Mouse (Mus musculus) hindbrain, embryonic 12.5 days (tissue): ENCODE measurements around the gene 1700067K01Rik. TPM values are rescaled to one million over a fixed set of nuclear protein-coding genes. Genes with fewer than 3 reads are reported as not detected.
A peak's percentile ranks its signal among the peaks of the same experiment; 100 is the strongest.

Experiments
- ATAC-seq: fragments of 200-750 bp; cut with Nextera tagmentation; 2 replicates; pipeline ENCODE4 v1.8.0; 2017; ENCODE audit warnings: moderate TSS enrichment; ENCODE audit not compliant: low FRiP score
- H3K27ac ChIP-seq: fragments of 300-500 bp; sonication (generic); 2 replicates; pipeline ENCODE4 v1.5.1; 2016; ENCODE audit warnings: mild to moderate bottlenecking
- H3K27me3 ChIP-seq: fragments of 300-500 bp; sonication (generic); 2 replicates; pipeline ENCODE4 v1.6.1; 2016; ENCODE audit warnings: mild to moderate bottlenecking
- H3K36me3 ChIP-seq: fragments of 300-500 bp; sonication (generic); 2 replicates; pipeline ENCODE4 v1.6.1; 2016; ENCODE audit warnings: mild to moderate bottlenecking
- H3K4me1 ChIP-seq: fragments of 300-500 bp; sonication (generic); 2 replicates; pipeline ENCODE4 v1.6.1; 2016
- H3K4me2 ChIP-seq: fragments of 300-500 bp; sonication (generic); replicated peaks from 2 replicates; pipeline ENCODE4 v1.6.1; 2016; ENCODE audit warnings: mild to moderate bottlenecking
- H3K4me3 ChIP-seq: fragments of 300-500 bp; sonication (generic); 2 replicates; pipeline ENCODE4 v1.5.1; 2016; ENCODE audit warnings: mild to moderate bottlenecking
- H3K9ac ChIP-seq: fragments of 300-500 bp; sonication (generic); 2 replicates; pipeline ENCODE4 v1.6.1; 2016; ENCODE audit warnings: mild to moderate bottlenecking, moderate library complexity
- H3K9me3 ChIP-seq: fragments of 300-500 bp; sonication (generic); replicated peaks from 2 replicates; pipeline ENCODE4 v1.6.1; 2016; ENCODE audit warnings: mild to moderate bottlenecking
- WGBS: fragments of 180-500 bp; shearing (Covaris S2); methylation state at CpG from one replicate; pipeline ENCODE4 v1.1.7; 2016; 5-methylcytosine and 5-hydroxymethylcytosine counted together
- polyA plus RNA-seq: library from polyadenylated mRNA; unstranded; fragments of >200 nt; fragmentation: Nextera tagmentation; extraction: Ambion mirVana; gene quantifications from 2 replicates; pipeline ENCODE4 v1.2.1, GENCODE M21; 2016

Gene 1700067K01Rik
- polyA plus RNA-seq, 1 experiment from 2014 or later: 1.5 TPM

GRCm38 (mm10) chr8:83990170-83990569 lies 11.1 kb upstream of the 1700067K01Rik start:
- WGBS: 94% methylated on average over 14 of the region's 14 CpGs
- ATAC-seq: no peak
- Histone ChIP-seq H3K4me3 (no peak overlapping the region), H3K9me3 (no peaks in the 10 kb centered on the region), H3K4me1 (no peaks in the 10 kb centered on the region), H3K27me3 (no peaks in the 10 kb centered on the region), H3K27ac (no peak overlapping the region), H3K4me2 (no peak overlapping the region), H3K36me3 (peaks cover 74% of the 10 kb centered on the region), H3K9ac (no peak overlapping the region)

- 80% methylated on average over 2 of the region's 2 CpGs for WGBS
Observed at GRCm38 (mm10) chr8:83992488-83992887, 8.8 kb upstream of the 1700067K01Rik start.

GRCm38 (mm10) chr8:83994030-83994429 lies 7.3 kb upstream of the 1700067K01Rik start:
- no peak overlapping the region for H3K27ac ChIP-seq
- no peak overlapping the region for H3K9ac ChIP-seq
- no peaks in the 10 kb centered on the region for H3K9me3 ChIP-seq
- H3K27me3 ChIP-seq: no peaks in the 10 kb centered on the region
- H3K4me1 ChIP-seq: peaks cover 16% of the 10 kb centered on the region
- no peak overlapping the region for H3K4me3 ChIP-seq
- no peak for ATAC-seq
- peaks cover 42% of the 10 kb centered on the region for H3K36me3 ChIP-seq
- WGBS: 86% methylated on average over 3 of the region's 3 CpGs
- no peak overlapping the region for H3K4me2 ChIP-seq

More at GRCm38 (mm10) chr8:83992488-83992887, 8.8 kb upstream of the 1700067K01Rik start:
- H3K9ac ChIP-seq: no peak overlapping the region
- H3K36me3 ChIP-seq: peaks cover 56% of the 10 kb centered on the region
- H3K4me3 ChIP-seq: no peak overlapping the region
- no peak for ATAC-seq
- H3K4me1 ChIP-seq: peaks cover 9% of the 10 kb centered on the region
- H3K9me3 ChIP-seq: no peaks in the 10 kb centered on the region
- no peak overlapping the region for H3K27ac ChIP-seq
- no peak overlapping the region for H3K4me2 ChIP-seq
- H3K27me3 ChIP-seq: no peaks in the 10 kb centered on the region

- H3K9ac ChIP-seq: no peak overlapping the region; the same call in 1 of the 2 replicates
- peak overlapping the region; percentile 68 for H3K4me2 ChIP-seq
- H3K36me3 ChIP-seq: peaks cover 42% of the 10 kb centered on the region
- peak overlapping the region; percentile 80; the same call in 1 of the 2 replicates for H3K4me3 ChIP-seq
- WGBS: 12% methylated on average over 12 of the region's 12 CpGs
- peaks cover 26% of the 10 kb centered on the region for H3K4me1 ChIP-seq
- no peaks in the 10 kb centered on the region for H3K9me3 ChIP-seq
- peaks cover 17% of the 10 kb centered on the region for H3K27me3 ChIP-seq
- H3K27ac ChIP-seq: peak overlapping the region; percentile 99; the same call in 1 of the 2 replicates
- ATAC-seq: no peak
Observed at GRCm38 (mm10) chr8:83995973-83996372, 5.3 kb upstream of the 1700067K01Rik start.

- peaks cover 35% of the 10 kb centered on the region for H3K4me1 ChIP-seq
- peak overlapping the region; percentile 99 for H3K27ac ChIP-seq
- under 1% methylated on average over 38 of the region's 103 CpGs for WGBS
- H3K36me3 ChIP-seq: peaks cover 38% of the 10 kb centered on the region
- peaks cover 26% of the 10 kb centered on the region for H3K27me3 ChIP-seq
- no peaks in the 10 kb centered on the region for H3K9me3 ChIP-seq
- H3K9ac ChIP-seq: peak overlapping the region; percentile 94
- H3K4me3 ChIP-seq: peak overlapping the region; percentile 80
- peak overlapping the region; percentile 68 for H3K4me2 ChIP-seq
- ATAC-seq: peak; percentile 74
Observed at GRCm38 (mm10) chr8:83996567-83997505, 4.5 kb upstream of the 1700067K01Rik start.

- no peak for ATAC-seq
- Histone ChIP-seq H3K27me3 (peaks cover 28% of the 10 kb centered on the region), H3K9ac (peak within 1 kb of the TSS; percentile 94), H3K36me3 (peaks cover 33% of the 10 kb centered on the region), H3K4me1 (peaks cover 35% of the 10 kb centered on the region), H3K4me2 (peak within 1 kb of the TSS; percentile 79), H3K27ac (peak within 1 kb of the TSS; percentile 99), H3K9me3 (no peaks in the 10 kb centered on the region), H3K4me3 (peak within 1 kb of the TSS; percentile 86)
- 0% methylated on average over 27 of the region's 112 CpGs for WGBS
Observed at GRCm38 (mm10) chr8:83997511-83998141, 3.7 kb upstream of the 1700067K01Rik start, which contains the start of gene Samd1. Samd1 (plus strand) TSS chr8:83997672.

- peak overlapping the region; percentile 86 for H3K4me3 ChIP-seq
- peaks cover 39% of the 10 kb centered on the region for H3K4me1 ChIP-seq
- H3K36me3 ChIP-seq: peaks cover 32% of the 10 kb centered on the region; the same call in 1 of the 2 replicates
- H3K9ac ChIP-seq: peak overlapping the region; percentile 80
- H3K27ac ChIP-seq: peak overlapping the region; percentile 90
- WGBS: 1% methylated on average over 70 of the region's 92 CpGs
- H3K4me2 ChIP-seq: peak overlapping the region; percentile 79
- peaks cover 33% of the 10 kb centered on the region for H3K27me3 ChIP-seq
- peak; percentile 26 for ATAC-seq
- H3K9me3 ChIP-seq: no peaks in the 10 kb centered on the region
Observed at GRCm38 (mm10) chr8:83998231-83999056, 2.9 kb upstream of the 1700067K01Rik start.

GRCm38 (mm10) chr8:83999057-83999705 lies 2.1 kb upstream of the 1700067K01Rik start:
- WGBS: 69% methylated on average over 16 of the region's 16 CpGs
- no peak overlapping the region for H3K27ac ChIP-seq
- H3K36me3 ChIP-seq: peaks cover 32% of the 10 kb centered on the region; the same call in 1 of the 2 replicates
- peak overlapping the region; percentile 86 for H3K4me3 ChIP-seq
- H3K9me3 ChIP-seq: no peaks in the 10 kb centered on the region
- ATAC-seq: no peak
- peak overlapping the region; percentile 80; the same call in 1 of the 2 replicates for H3K9ac ChIP-seq
- H3K4me1 ChIP-seq: peaks cover 43% of the 10 kb centered on the region
- peaks cover 33% of the 10 kb centered on the region for H3K27me3 ChIP-seq
- H3K4me2 ChIP-seq: peak overlapping the region; percentile 79

- ATAC-seq: no peak
- H3K9me3 ChIP-seq: no peaks in the 10 kb centered on the region
- 92% methylated on average over 2 of the region's 2 CpGs for WGBS
- peaks cover 33% of the 10 kb centered on the region for H3K27me3 ChIP-seq
- no peak overlapping the region for H3K4me2 ChIP-seq
- no peak overlapping the region for H3K27ac ChIP-seq
- H3K4me3 ChIP-seq: 0 out of 2 replicates have a peak overlapping the region, but pooled peaks have one; percentile 86
- no peak overlapping the region for H3K9ac ChIP-seq
- peaks cover 46% of the 10 kb centered on the region for H3K4me1 ChIP-seq
- peaks cover 27% of the 10 kb centered on the region; the same call in 1 of the 2 replicates for H3K36me3 ChIP-seq
Observed at GRCm38 (mm10) chr8:83999825-84000224, 1.5 kb upstream of the 1700067K01Rik start.

GRCm38 (mm10) chr8:84002957-84003611 lies 1.8 kb downstream of the 1700067K01Rik start:
- 0 out of 2 replicates have a peak, but pooled peaks cover 24% of the 10 kb centered on the region for H3K36me3 ChIP-seq
- no peak for ATAC-seq
- WGBS: 54% methylated on average over 12 of the region's 12 CpGs
- H3K27me3 ChIP-seq: peaks cover 33% of the 10 kb centered on the region
- H3K4me2 ChIP-seq: no peak overlapping the region
- H3K4me3 ChIP-seq: no peak overlapping the region
- H3K9me3 ChIP-seq: no peaks in the 10 kb centered on the region
- no peak overlapping the region for H3K27ac ChIP-seq
- H3K4me1 ChIP-seq: peaks cover 40% of the 10 kb centered on the region
- H3K9ac ChIP-seq: no peak overlapping the region
